Mouse (Mus musculus): ENCODE data around the gene Trappc11. TPM values are rescaled to one million over a fixed set of nuclear protein-coding genes. Genes with fewer than 3 reads are reported as not detected.

Gene Trappc11
- 38.4 TPM for polyA plus RNA-seq (2017; shearing (Covaris generic))

GRCm38 (mm10) chr8:47533344-47534125 lies at the start of gene Trappc11, which contains the start of gene Rwdd4a:
Gene Trappc11 (minus strand): TSS chr8:47533470.
Gene Rwdd4a (plus strand): TSS chr8:47533664.

DNA sequence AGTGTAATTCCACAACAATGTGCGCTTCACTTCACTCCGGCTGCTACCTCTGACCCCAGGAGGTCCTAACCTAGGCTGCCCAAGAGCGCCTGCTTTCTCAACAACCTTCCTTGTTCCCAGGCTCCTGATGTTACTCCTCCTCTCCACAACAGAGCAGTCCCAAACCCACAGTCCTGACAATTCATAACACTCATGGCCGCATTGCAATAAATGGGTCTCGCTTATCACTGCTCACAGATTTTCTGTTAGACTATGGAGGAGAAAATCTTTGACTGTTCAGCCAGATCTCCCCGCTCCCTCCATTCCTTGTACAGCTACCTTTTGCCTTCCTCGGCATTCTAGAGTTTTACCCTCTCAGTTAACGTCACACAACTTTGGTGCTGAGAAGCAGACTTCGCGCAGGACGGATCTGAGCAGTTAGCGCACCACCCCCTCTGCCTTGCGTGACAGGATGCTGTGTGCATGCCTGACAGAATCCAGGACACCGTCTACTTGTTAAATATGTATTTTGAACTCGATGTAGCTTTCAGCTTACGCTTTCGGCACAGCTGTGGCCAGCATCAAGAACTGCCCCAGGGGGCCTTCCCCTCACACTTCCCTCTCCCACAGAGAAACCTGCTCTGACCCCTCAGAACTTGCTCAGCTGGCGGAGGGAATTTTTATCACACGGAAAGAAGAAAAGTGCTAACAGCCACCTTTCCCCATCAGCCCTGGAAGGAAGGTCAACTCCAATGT lies 86.8 kb downstream of the Trappc11 start, which contains the start of gene Stox2:
Stox2 (minus strand) TSS at position 51 of the 735 bp plus-strand sequence.

Other genes starting within 250 kb of the Trappc11 start
- gene Stox2, start 87.1 kb downstream of the Trappc11 start, polyA plus RNA-seq (2017; shearing (Covaris generic)) = 0.10 TPM
- 31.6 TPM for gene Rwdd4a, start 194 bp upstream of the Trappc11 start, polyA plus RNA-seq (2017; shearing (Covaris generic))
- gene Ing2, start 142.1 kb upstream of the Trappc11 start, polyA plus RNA-seq (2017; shearing (Covaris generic)) = 56.9 TPM
- 89.2 TPM for gene Cdkn2aip, start 180.5 kb upstream of the Trappc11 start, polyA plus RNA-seq (2017; shearing (Covaris generic))

Measured in naive thymus-derived CD4-positive, alpha-beta T cell, adult 5 months (primary cell).